Mouse (Mus musculus): ENCODE measurements around the gene Crybb3. TPM values are rescaled to one million over a fixed set of nuclear protein-coding genes. Genes with fewer than 3 reads are reported as not detected.

The Crybb3 gene
- polyA plus RNA-seq, 2 experiments = 0.67 to 4.6 TPM

DNA sequence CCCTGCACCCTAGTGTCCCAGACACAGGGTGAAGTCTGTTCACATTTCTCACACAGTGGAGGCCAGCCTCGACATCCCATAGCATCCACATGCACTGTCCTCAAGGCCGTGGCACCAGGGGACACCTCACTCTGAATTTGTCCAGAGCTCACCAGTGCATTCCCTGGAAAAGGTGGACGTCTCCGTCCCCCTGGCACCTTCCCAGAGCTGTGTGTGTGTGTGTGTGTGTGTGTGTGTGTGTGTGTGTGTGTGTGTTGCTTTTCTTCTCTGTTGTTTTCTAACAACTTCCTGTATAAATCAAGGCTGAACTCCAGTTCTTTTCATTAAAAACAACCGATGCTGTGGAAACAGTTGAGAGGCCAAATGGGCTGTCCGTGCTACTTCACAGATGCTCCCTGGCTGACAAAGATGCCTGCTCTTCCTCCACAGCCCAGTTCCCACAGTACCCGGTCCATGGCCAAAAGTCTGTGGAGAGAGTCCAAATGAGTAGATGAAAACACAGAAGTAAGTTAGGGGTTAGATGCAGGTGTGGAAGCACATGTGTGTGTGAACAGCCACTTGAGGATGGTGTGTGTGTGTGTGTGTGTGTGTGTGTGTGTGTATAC, 30.7 kb downstream of the Crybb3 start:
- H3K4me1 ChIP-seq (ENCODE audit: control insufficient read depth, insufficient read depth, low read length) = no peaks in the 10 kb centered on the region
- no peak for TF ChIP-seq POLR2A (IDR thresholded peaks at IDR 0.05; ENCODE audit: borderline replicate concordance, extremely low read depth, insufficient read depth, insufficient read length)
- H3K4me3 ChIP-seq (replicated peaks; ENCODE audit: low read length) = no peak overlapping the region
- no peak overlapping the region for H3K4me2 ChIP-seq (replicated peaks; ENCODE audit: low read depth, low read length, severe bottlenecking)
- no peaks in the 10 kb centered on the region for H3K36me3 ChIP-seq (ENCODE audit: control insufficient read depth, insufficient read depth, low read length)
- no peaks in the 10 kb centered on the region for H3K27me3 ChIP-seq (ENCODE audit: control insufficient read depth, insufficient read depth, low read length)
- H3K27ac ChIP-seq (replicated peaks; ENCODE audit: low read depth, low read length) = no peak overlapping the region
- WGBS = 48% methylated on average over 7 of the region's 7 CpGs
- no peak for ATAC-seq (ENCODE audit: low FRiP score, low read depth)
- DNase-seq (ENCODE audit: low spot score) = no peak
- H3K9ac ChIP-seq (ENCODE audit: low read depth, low read length, severe bottlenecking) = no peak overlapping the region
- H3K9me3 ChIP-seq (ENCODE audit: control insufficient read depth, low read length) = no peaks in the 10 kb centered on the region

DNA sequence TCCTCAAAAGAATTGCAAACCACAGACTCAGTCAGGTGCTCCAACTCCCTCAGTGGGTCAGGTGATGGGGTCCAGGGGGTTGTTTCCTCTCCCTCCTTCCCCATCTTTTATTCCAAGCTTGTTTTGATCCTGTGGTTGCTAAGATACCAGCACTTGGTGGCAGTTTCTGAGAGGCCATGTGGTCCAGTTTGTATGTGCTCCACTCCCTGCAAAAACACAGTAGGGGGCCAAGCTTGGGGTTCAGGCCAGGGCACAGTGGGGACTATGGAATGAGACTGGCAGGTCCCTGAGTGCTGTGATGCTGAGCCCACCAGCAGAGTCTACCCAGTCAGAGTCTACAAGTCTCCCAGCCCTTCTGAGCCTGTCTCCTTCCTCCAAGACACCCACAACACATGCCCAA, 31.5 kb downstream of the Crybb3 start:
- TF ChIP-seq POLR2A (IDR thresholded peaks at IDR 0.05; ENCODE audit: borderline replicate concordance, extremely low read depth, insufficient read depth, insufficient read length) = no peak
- Histone ChIP-seq H3K27ac (replicated peaks; ENCODE audit: low read depth, low read length) (no peak overlapping the region), H3K27me3 (ENCODE audit: control insufficient read depth, insufficient read depth, low read length) (no peaks in the 10 kb centered on the region), H3K36me3 (ENCODE audit: control insufficient read depth, insufficient read depth, low read length) (no peaks in the 10 kb centered on the region), H3K4me2 (replicated peaks; ENCODE audit: low read depth, low read length, severe bottlenecking) (no peak overlapping the region), H3K4me3 (replicated peaks; ENCODE audit: low read length) (no peak overlapping the region), H3K9me3 (ENCODE audit: control insufficient read depth, low read length) (no peaks in the 10 kb centered on the region), H3K9ac (ENCODE audit: low read depth, low read length, severe bottlenecking) (no peak overlapping the region), H3K4me1 (ENCODE audit: control insufficient read depth, insufficient read depth, low read length) (no peaks in the 10 kb centered on the region)
- ATAC-seq (ENCODE audit: low FRiP score, low read depth) = no peak
- no peak for DNase-seq (ENCODE audit: low spot score)

DNA sequence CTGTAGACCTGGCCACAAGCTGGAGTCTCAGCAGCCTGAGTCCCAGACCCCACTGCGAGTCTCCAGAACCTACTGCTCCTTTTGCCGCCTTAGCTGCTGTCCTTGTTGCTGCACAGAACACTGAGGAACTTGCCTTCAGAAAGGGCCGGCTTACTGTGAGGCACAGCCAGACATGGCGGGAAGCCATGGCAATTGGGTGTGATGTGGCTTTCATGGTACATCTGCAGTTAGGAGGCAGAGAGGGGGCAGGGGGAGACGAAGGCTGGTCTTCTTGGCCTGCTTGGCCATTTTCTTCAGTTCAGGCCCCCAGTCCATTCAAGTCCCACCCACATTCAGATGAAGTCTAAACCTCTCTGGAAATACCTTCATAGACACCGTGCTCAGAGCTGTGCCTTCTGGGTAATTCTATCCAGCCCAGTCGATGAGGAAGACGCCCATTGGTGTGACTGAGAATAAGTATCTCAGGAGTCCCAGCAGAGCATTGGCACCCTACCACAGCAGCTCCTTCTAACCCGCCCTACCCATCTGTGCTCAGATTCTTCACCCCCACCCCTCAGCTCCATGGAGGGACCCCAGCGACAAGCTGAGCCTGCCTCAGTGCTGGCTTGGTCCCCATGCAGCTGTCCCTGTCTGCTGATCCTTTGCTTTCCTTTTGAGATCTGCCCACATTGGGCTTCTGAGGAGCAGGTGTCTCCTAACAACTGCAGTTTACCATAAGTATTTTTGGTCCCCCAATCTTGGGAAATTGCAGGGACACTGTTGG, 35.7 kb downstream of the Crybb3 start:
- no peaks in the 10 kb centered on the region for H3K36me3 ChIP-seq (ENCODE audit: control insufficient read depth, insufficient read depth, low read length)
- no peak for DNase-seq (ENCODE audit: low spot score)
- TF ChIP-seq POLR2A (IDR thresholded peaks at IDR 0.05; ENCODE audit: borderline replicate concordance, extremely low read depth, insufficient read depth, insufficient read length) = no peak
- no peak overlapping the region for H3K4me2 ChIP-seq (replicated peaks; ENCODE audit: low read depth, low read length, severe bottlenecking)
- H3K27me3 ChIP-seq (ENCODE audit: control insufficient read depth, insufficient read depth, low read length) = no peaks in the 10 kb centered on the region
- no peak overlapping the region for H3K9ac ChIP-seq (ENCODE audit: low read depth, low read length, severe bottlenecking)
- H3K4me3 ChIP-seq (replicated peaks; ENCODE audit: low read length) = no peak overlapping the region
- no peaks in the 10 kb centered on the region for H3K9me3 ChIP-seq (ENCODE audit: control insufficient read depth, low read length)
- no peaks in the 10 kb centered on the region; the same call in 1 of the 2 replicates for H3K4me1 ChIP-seq (ENCODE audit: control insufficient read depth, insufficient read depth, low read length)
- 83% methylated on average over 10 of the region's 10 CpGs for WGBS
- peak; percentile 62 for ATAC-seq (ENCODE audit: low FRiP score, low read depth)
- no peak overlapping the region for H3K27ac ChIP-seq (replicated peaks; ENCODE audit: low read depth, low read length)

DNA sequence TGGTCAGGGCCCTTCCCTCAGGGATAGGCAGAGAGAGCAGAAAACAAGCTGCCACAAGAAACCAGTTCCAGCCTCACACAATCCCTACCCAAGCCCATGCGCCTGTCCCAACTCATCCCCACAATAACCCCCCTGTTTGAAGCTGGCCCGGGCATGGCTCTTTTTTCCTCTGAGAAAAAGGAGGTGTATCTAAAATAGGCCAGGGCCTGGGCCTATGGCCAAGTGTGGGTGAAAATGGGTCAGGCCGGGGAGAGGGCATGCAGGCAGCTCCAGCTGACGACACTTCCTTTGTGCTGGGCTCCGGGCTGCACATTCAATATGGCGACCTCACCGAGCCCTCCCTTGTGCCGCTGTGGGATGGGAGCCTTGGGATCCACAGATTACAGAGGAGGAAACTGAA, 37.9 kb downstream of the Crybb3 start:
- Histone ChIP-seq H3K36me3 (ENCODE audit: control insufficient read depth, insufficient read depth, low read length) (no peaks in the 10 kb centered on the region), H3K27me3 (ENCODE audit: control insufficient read depth, insufficient read depth, low read length) (no peaks in the 10 kb centered on the region), H3K4me2 (replicated peaks; ENCODE audit: low read depth, low read length, severe bottlenecking) (no peak overlapping the region), H3K4me3 (replicated peaks; ENCODE audit: low read length) (no peak overlapping the region), H3K4me1 (ENCODE audit: control insufficient read depth, insufficient read depth, low read length) (no peaks in the 10 kb centered on the region; the same call in 1 of the 2 replicates), H3K27ac (replicated peaks; ENCODE audit: low read depth, low read length) (no peak overlapping the region), H3K9me3 (ENCODE audit: control insufficient read depth, low read length) (no peaks in the 10 kb centered on the region), H3K9ac (ENCODE audit: low read depth, low read length, severe bottlenecking) (no peak overlapping the region)
- DNase-seq (ENCODE audit: low spot score) (no peak), ATAC-seq (ENCODE audit: low FRiP score, low read depth) (no peak)
- WGBS = 83% methylated on average over 8 of the region's 8 CpGs
- no peak for TF ChIP-seq POLR2A (IDR thresholded peaks at IDR 0.05; ENCODE audit: borderline replicate concordance, extremely low read depth, insufficient read depth, insufficient read length)

DNA sequence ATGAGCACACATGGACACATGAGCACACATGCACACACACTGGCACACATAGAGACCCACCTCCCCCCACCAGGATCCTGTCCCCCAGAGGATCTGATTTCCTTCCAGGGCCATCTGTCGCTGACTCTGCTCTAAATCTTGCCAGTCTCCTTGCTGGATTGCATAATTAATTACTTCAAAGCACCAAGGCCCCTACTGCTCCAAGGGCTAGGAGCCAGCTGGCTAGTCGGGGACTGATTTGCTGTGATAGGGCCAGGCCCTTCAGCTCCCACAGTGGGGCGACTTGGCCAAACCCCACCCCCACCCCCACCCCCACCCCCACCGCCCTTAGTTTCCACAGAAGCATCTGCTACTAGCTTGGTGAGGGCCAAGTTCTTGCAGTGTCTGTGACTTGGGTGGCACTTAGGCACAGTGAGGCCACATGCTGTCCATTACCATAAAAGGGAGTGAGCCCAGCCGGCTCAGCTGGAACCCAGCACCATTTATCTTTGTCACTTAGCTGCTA, 39.8 kb downstream of the Crybb3 start:
- Histone ChIP-seq H3K4me1 (ENCODE audit: control insufficient read depth, insufficient read depth, low read length) (no peaks in the 10 kb centered on the region; the same call in 1 of the 2 replicates), H3K9ac (ENCODE audit: low read depth, low read length, severe bottlenecking) (no peak overlapping the region), H3K27ac (replicated peaks; ENCODE audit: low read depth, low read length) (no peak overlapping the region), H3K4me3 (replicated peaks; ENCODE audit: low read length) (no peak overlapping the region), H3K4me2 (replicated peaks; ENCODE audit: low read depth, low read length, severe bottlenecking) (no peak overlapping the region), H3K27me3 (ENCODE audit: control insufficient read depth, insufficient read depth, low read length) (no peaks in the 10 kb centered on the region), H3K9me3 (ENCODE audit: control insufficient read depth, low read length) (no peaks in the 10 kb centered on the region), H3K36me3 (ENCODE audit: control insufficient read depth, insufficient read depth, low read length) (no peaks in the 10 kb centered on the region)
- DNase-seq (ENCODE audit: low spot score) = peak; percentile 37
- 3% methylated on average over 5 of the region's 5 CpGs for WGBS
- peak; percentile 44; the same call in 1 of the 2 replicates for ATAC-seq (ENCODE audit: low FRiP score, low read depth)
- TF ChIP-seq POLR2A (IDR thresholded peaks at IDR 0.05; ENCODE audit: borderline replicate concordance, extremely low read depth, insufficient read depth, insufficient read length) = no peak
